Mouse (Mus musculus) mature B cell (primary cell): ENCODE results near the gene Rab11fip5.

Source experiments
- in situ Hi-C: fragments of 300-500 bp; cut with MboI; formaldehyde crosslinking; loops from 2 replicates; pipeline ENCODE4 v1.14.3; 2019

Rab11fip5 gene

DNA sequence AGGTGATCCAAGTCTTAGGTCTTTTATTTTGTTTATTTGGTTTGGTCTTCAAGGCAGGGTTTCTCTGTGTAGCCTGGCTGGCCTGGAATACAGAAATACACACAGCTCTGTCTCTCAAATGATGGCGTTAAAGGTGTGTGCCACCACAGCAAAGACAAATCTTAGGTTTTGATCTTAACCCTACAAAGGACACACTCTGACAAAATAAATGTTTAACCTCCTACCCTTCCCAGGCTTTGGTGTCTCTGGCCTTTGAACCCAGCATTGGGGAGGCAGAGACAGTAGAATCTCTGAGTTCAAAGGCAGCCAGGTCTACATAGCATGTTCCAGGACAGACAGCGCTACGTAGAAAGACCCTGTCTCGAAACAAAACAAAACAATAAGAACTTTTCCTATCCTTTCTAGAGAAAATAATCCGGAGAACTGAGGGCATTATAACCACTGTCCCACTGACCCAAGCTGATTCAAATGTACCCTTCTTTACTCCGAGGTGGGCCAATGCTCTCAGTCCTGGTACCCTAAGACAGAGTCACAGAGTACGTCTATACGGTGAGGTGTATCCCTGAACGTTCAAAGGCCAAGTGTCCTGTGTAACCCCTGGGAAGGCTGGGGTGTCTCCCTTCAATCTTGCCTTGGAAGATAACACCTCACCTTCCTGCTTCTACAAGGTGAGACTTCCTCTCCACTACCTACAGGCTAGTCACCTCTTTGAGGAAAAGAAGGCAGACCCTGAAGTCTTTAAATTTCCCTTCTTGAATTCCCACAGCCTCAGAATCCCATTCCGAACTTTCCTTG lies 1.2 kb downstream of the Rab11fip5 start:
- in situ Hi-C loops = no loop called here

DNA sequence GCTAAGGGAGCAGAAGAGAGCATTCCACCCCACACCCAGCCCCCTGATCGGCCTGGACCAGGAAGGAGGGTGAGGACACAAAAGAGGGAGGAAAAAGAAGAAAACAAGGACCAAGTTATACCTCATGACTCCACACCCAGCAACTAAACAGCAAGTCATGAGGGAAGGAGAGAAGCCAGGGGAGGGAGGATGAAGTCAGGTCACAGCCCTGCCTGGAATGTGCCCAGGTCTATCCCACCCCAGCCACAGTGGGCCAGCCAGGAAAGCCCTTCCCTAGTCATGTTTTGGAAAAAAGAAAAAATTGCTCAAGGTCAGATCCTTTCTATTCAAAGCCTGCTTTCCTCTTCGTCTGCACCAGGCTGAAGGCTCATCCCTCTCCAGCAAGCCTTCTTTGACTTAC lies 1.9 kb downstream of the Rab11fip5 start:
- in situ Hi-C loops = no loop called here

DNA sequence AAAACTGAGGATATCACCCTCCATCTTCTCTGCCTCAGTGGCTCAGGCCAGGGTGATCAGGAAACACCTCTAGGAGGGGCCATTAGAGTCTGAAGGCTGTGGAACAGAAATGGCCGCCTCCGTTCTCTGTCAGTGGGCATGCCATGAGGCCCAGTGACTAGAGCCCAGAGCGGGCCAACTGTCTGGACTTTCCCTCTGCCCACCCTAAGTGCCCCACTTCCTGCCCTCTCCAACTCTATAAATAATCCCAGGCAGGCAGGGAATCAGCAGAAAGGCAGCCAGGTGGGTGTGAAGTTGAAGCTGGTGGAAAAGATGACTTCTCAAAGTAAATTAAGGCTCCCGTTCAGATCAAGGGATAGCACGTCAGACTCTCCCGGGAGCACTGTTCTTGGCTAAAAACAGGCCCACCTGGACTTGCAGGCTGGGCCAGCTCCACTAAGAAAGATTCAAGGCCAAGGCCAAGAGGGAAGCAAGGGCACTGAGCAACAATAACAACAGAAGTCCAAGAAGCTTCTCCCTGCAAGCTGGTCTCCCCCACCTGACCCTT lies 2.5 kb downstream of the Rab11fip5 start:
- in situ Hi-C loops = no loop called here

DNA sequence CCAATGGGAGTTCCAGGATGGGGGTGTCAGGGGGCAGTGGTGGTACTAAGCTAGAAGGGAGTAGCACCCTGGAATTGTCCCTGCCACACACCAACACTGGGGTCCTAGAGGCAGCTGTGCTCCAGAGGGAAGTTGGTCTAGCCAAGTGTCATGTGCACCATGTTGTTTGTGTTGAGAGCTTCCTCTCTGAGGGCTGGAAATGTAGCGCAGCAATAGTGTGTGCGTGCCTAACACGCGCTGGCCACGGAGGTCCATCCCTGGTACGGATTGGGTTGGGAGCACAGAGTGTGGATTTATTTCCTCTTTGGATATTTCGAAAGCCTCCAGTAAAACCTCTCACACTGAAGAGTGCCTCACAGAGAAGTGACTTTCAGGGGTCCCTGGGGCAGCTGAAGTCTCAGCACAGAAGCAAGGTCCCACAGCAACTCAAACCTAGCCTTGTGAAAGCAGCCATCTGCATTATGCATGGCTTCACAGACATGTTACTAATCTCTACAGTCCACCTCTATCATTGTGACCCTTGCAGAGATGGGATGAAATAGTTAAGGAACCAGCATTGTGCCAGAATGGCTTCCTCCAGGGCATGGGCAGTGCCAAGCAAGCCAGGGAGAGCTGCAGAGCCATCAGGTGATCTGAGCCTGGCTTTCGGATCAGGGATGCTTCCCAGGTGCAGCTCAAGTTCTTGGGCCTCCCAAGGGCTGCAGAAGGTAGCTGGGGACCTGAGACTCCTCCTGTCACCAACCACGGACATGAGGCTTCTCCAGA lies 3.6 kb downstream of the Rab11fip5 start:
- in situ Hi-C loops = no loop called here

DNA sequence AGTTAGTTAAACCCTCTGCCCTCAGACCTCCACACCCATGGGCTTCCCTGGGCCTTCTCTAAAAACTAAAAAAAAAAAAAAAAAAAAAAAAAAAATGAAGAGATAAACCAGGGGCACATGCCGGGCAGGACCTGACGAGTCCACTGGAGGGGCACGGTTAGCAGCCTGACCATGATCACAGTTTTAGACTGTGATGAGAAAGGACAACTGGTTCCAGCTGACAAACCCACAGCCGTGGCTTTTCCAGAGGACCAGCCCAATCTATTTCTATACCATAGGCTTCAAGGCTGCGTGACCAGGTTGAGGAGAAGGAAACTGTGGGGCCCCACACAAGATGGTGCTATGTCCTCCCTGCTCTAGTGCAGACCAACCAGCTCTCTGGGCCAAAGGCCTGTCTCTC lies 4.4 kb downstream of the Rab11fip5 start:
- in situ Hi-C loops = no loop called here

GRCm38 (mm10) chr6:85369181-85369860 lies 5.1 kb downstream of the Rab11fip5 start:
- in situ Hi-C loops = no loop called here

DNA sequence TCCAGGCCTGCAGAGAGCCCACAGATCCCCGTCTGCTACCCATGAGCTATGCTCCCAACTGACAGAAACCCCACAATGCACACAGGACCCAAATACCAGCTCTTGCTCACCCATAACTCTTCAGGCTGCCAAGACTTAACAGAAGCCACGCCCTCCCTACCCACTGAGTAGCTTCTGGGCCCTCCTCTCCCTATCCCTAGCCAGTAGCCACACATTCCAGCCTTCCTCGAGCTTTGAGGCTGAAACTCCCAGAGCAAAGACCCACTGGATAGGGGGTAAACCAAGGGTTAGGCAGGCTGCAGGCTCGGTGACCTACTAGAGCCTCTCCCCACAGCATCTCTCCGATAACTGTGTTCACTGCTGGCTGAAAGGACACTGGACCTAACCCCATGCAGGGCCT lies 5.7 kb downstream of the Rab11fip5 start:
- in situ Hi-C loops = no loop called here

DNA sequence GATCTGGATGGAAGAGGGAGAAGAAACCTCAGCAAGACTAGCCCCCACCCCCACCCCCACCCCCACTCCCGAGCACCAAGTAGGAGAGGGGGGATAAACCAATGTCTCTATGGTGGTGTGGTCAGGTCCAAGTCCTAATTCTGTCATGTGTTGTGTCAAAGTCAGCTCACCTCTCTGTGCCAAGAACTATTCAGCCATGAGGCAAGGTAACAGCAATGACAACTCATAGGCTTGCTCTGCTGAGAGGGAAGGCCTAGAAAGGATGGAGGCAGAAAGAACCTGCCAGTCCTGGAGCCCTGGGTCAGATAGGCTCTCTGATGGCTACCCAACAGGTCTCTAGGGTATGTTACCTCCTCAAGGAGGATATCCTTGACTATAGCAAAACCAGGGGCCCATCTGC lies 6.3 kb downstream of the Rab11fip5 start:
- in situ Hi-C loops = no loop called here

DNA sequence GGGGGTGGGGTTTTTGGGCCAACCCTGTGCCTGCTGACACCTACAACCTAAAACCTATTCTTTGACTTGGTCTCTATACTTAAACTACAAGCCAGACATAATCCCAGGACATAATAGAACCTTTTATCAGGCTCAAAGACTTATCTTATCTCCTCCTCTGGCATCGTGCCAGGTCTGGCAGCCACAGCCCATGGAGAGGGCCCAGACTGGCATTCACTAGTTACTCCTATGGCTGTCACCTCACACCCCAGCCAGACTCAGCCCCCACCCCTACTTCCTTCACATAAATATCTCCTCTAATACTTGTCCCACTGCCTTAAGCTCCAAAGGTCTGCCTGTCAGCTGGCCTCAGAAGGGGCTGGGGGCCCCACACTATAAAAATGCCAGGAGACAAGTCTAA lies 8.0 kb downstream of the Rab11fip5 start:
- in situ Hi-C loops = no loop called here

DNA sequence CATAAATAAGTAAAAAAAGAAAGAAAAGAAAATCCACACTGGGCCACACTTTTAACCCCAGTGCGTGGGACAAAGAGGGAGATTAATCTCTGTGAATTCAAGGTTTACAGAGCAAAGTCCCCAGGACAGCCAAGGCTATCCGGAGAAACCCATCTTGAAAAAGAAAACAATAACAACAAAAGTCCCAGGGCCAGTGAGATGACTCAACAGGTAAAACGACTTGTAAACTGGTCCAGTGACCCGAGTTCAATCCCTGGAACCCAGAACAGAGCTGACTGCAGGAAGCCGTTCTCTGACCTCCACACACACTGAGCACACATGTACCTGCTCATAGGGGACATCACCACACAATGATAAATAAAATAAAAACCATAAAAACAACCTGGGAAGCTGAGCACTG lies 10.0 kb downstream of the Rab11fip5 start:
- in situ Hi-C loops = no loop called here

DNA sequence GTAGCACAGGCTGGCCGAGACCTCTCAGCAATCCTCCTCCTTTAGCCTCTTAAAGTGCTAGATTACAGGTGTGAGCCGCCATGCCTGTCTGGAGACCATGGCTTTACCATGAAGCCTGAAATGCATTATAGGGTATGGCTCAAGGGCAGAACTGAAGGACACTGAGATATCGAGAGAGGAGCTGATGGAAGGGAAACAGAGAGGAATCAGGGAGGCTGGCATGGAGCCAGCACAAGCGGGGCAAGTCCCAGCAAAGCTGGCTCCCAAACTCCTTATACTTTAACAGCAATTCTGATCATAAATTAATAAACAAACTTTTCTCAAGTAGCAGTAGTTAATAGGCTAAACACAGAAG lies 10.6 kb downstream of the Rab11fip5 start:
- in situ Hi-C loops = no loop called here

GRCm38 (mm10) chr6:85363231-85363905 lies 11.1 kb downstream of the Rab11fip5 start:
- in situ Hi-C loops = no loop called here

DNA sequence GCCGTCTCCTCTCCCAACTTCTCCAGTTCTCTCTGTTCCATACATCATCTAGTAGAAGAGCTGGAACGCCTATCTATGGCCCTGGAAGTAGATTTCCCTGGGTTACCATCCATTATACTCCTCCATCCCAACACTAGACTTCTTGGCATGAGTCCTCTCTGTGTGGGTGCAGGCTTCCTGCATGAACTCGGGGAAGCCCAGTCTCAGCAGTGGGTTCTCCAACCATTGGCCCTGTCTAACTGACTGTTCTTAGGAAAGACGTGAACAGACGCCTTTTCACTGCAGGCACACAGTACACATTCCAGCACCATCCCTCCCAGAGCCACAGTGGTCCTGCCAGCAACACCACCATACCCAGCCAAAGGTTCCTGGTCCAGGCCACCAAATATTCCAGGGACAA lies 11.8 kb downstream of the Rab11fip5 start:
- in situ Hi-C loops = no loop called here

DNA sequence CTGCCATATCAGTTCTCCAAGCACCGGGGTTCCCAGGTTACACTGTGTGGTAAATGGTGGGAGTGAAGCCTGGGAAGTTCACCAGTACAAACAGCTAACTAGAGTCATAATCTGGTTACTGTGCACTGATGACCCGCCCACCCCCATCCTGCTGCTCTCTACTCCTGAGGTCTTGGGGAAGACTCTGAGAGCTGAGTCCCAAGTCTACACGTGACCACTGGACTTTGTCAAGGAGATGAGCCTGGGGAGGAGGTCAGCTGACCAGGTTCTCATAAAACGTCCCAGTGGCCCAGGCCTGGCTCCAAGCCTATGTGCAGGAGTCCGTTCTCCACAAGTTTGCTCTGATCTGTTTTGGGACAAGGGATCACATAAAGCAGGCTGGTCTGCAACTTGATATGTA lies 14.1 kb downstream of the Rab11fip5 start:
- in situ Hi-C loops = no loop called here

DNA sequence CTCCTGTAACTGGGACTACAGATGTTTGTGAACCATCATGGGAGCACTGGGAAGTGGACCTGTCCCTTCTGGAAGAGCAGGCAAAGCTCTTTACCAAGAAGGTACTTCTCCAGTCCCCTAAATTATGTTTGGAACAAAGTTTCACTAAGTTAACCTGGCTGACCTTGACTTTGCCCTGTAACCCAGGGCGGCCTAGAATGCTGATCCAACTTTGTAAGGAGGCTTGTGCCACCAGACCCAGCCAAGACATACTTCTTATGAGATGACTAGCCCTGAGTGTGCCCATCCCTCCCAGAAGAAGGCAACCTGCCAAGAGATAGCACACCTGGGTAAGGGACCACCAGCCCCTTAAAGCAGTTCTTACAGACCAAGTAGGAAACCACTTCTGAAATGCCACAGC lies 15.6 kb downstream of the Rab11fip5 start:
- in situ Hi-C loops = no loop called here

- in situ Hi-C loops = no loop called here
Measured at GRCm38 (mm10) chr6:85356682-85357465, 17.6 kb downstream of the Rab11fip5 start.

DNA sequence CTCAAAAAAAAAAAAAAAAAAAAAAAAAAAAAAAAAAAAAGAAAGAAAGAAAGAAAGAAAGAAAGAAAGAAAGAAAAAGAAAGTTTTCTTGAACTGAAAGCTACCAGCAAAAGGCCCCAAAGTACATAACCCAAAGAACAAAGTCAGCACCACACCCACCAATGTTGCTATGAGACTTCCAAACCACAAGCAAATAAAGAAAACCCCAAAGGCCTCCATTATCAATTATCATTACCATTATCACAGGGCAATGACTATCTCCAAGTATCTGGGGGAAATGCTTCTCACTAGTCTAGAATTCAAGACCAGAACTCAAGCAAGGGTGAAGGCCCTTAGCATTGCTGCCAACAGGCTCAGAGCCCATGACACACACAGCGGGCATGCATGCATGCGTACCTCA lies 18.7 kb downstream of the Rab11fip5 start:
- in situ Hi-C loops = no loop called here

- in situ Hi-C loops = no loop called here
Measured at GRCm38 (mm10) chr6:85354709-85355108, 19.7 kb downstream of the Rab11fip5 start.

GRCm38 (mm10) chr6:85353706-85354105 lies 20.7 kb downstream of the Rab11fip5 start:
- in situ Hi-C loops = no loop called here

GRCm38 (mm10) chr6:85350157-85350556 lies 24.3 kb downstream of the Rab11fip5 start:
- in situ Hi-C loops = no loop called here

- in situ Hi-C loops = no loop called here
Measured at GRCm38 (mm10) chr6:85349246-85349645, 25.2 kb downstream of the Rab11fip5 start.
